Mouse (Mus musculus): ENCODE results near the gene Zbtb7b.

GRCm38 (mm10) chr3:89336529-89336928 is 58.0 kb downstream of the Zbtb7b start:
- TF ChIP-seq POLR2A (IDR thresholded peaks at IDR 0.05; ENCODE audit: extremely low read depth, insufficient read depth, low read length) (no peak), CTCF (IDR thresholded peaks at IDR 0.05; ENCODE audit: extremely low read depth, insufficient read depth, low read length) (no peak)

Data from cortical plate, adult 2 months (tissue).